Mouse (Mus musculus): Measurements from ENCODE around the gene Ptgir. TPM values are rescaled to one million over a fixed set of nuclear protein-coding genes. Genes with fewer than 3 reads are reported as not detected.

The Ptgir gene
- 1 to 10 TPM; 2.6 to 3.3 TPM for total RNA-seq (2021)
- long read RNA-seq, experiment 1, partial matches to known transcripts: 0 of 5 reads
- long read RNA-seq, experiment 1, other reads (novel, unspliced or antisense): 1 of 5 reads
- long read RNA-seq, experiment 2, partial matches to known transcripts: 0 of 4 reads
- long read RNA-seq, experiment 2, other reads (novel, unspliced or antisense): 0 of 4 reads

- peak in 1 of 2 experiments; percentile 73 for DNase-seq (ENCODE audit: low spot score in 2 of 2)
Measured at GRCm38 (mm10) chr7:16906281-16906680, at the start of gene Ptgir. Gene Ptgir, plus strand, starts transcription at chr7:16906490.

- DNase-seq (ENCODE audit: low spot score in 2 of 2): no peak
Measured at GRCm38 (mm10) chr7:16858336-16858735, 48.0 kb upstream of the Ptgir start.

GRCm38 (mm10) chr7:16859902-16860651, 46.2 kb upstream of the Ptgir start:
- no peak for DNase-seq (ENCODE audit: low spot score in 2 of 2)

- no peak for DNase-seq (ENCODE audit: low spot score in 2 of 2)
Measured at GRCm38 (mm10) chr7:16867488-16867887, 38.8 kb upstream of the Ptgir start.

- peak in 1 of 2 experiments; percentile 24 for DNase-seq (ENCODE audit: low spot score in 2 of 2)
Measured at GRCm38 (mm10) chr7:16869497-16869896, 36.8 kb upstream of the Ptgir start.

- peak in 1 of 2 experiments; percentile 6 for DNase-seq (ENCODE audit: low spot score in 2 of 2)
Measured at GRCm38 (mm10) chr7:16871600-16871999, 34.7 kb upstream of the Ptgir start.

GRCm38 (mm10) chr7:16872478-16872877, 33.8 kb upstream of the Ptgir start:
- peak in 1 of 2 experiments; percentile 6 for DNase-seq (ENCODE audit: low spot score in 2 of 2)

- no peak for DNase-seq (ENCODE audit: low spot score in 2 of 2)
Measured at GRCm38 (mm10) chr7:16873392-16873791, 32.9 kb upstream of the Ptgir start.

- peak; percentile 82 to 84 for DNase-seq (ENCODE audit: low spot score in 2 of 2)
Measured at GRCm38 (mm10) chr7:16874190-16874589, 32.1 kb upstream of the Ptgir start.

- peak; percentile 95 to 98 for DNase-seq (ENCODE audit: low spot score in 2 of 2)
Measured at GRCm38 (mm10) chr7:16874756-16875309, 31.5 kb upstream of the Ptgir start.

GRCm38 (mm10) chr7:16875310-16875325, 31.2 kb upstream of the Ptgir start, which contains the start of gene Dact3:
Gene Dact3, plus strand, starts transcription at chr7:16875317.
- no peak for DNase-seq (ENCODE audit: low spot score in 2 of 2)

- DNase-seq (ENCODE audit: low spot score in 2 of 2): no peak
Measured at GRCm38 (mm10) chr7:16875326-16875725, 31.0 kb upstream of the Ptgir start.

GRCm38 (mm10) chr7:16876006-16876405, 30.3 kb upstream of the Ptgir start:
- DNase-seq (ENCODE audit: low spot score in 2 of 2): no peak

- peak in 1 of 2 experiments; percentile 43 for DNase-seq (ENCODE audit: low spot score in 2 of 2)
Measured at GRCm38 (mm10) chr7:16876608-16877007, 29.7 kb upstream of the Ptgir start.

GRCm38 (mm10) chr7:16877717-16878116, 28.6 kb upstream of the Ptgir start:
- DNase-seq (ENCODE audit: low spot score in 2 of 2): no peak

GRCm38 (mm10) chr7:16879796-16880547, 26.3 kb upstream of the Ptgir start:
- DNase-seq (ENCODE audit: low spot score in 2 of 2): peak in 1 of 2 experiments; percentile 49

GRCm38 (mm10) chr7:16880615-16881014, 25.7 kb upstream of the Ptgir start:
- DNase-seq (ENCODE audit: low spot score in 2 of 2): no peak

- DNase-seq (ENCODE audit: low spot score in 2 of 2): no peak
Measured at GRCm38 (mm10) chr7:16883162-16883561, 23.1 kb upstream of the Ptgir start.

GRCm38 (mm10) chr7:16884334-16884733, 22.0 kb upstream of the Ptgir start:
- no peak for DNase-seq (ENCODE audit: low spot score in 2 of 2)

GRCm38 (mm10) chr7:16885271-16885776, 21.0 kb upstream of the Ptgir start:
- peak in 1 of 2 experiments; percentile 8 for DNase-seq (ENCODE audit: low spot score in 2 of 2)

GRCm38 (mm10) chr7:16885905-16886304, 20.4 kb upstream of the Ptgir start:
- DNase-seq (ENCODE audit: low spot score in 2 of 2): peak in 1 of 2 experiments; percentile 7

- no peak for DNase-seq (ENCODE audit: low spot score in 2 of 2)
Measured at GRCm38 (mm10) chr7:16890536-16890935, 15.8 kb upstream of the Ptgir start.
